Mouse (Mus musculus) natural killer cell, adult 2 months (primary cell): ENCODE data around the gene Napepld.
"Not testable (repeated sequence)": the region's sequence is repeated elsewhere in the genome, so short reads cannot be mapped to it uniquely, and the experiment has no call there.

Source experiments
- DNase-seq, 2 experiments: peaks; one replicate each; pipeline ENCODE4 v3.0.0; 2022; ENCODE audit warnings: low spot score in 2 of 2

Gene Napepld

GRCm38 (mm10) chr5:21667191-21668137 lies 33.7 kb downstream of the Napepld start:
- DNase-seq: no peak

GRCm38 (mm10) chr5:21663081-21663480 lies 38.1 kb downstream of the Napepld start:
- no peak for DNase-seq

GRCm38 (mm10) chr5:21660850-21661249 lies 40.3 kb downstream of the Napepld start:
- no peak for DNase-seq

- DNase-seq: peak; percentile 36 to 51
Measured at GRCm38 (mm10) chr5:21658623-21659395, 42.4 kb downstream of the Napepld start.

- no peak for DNase-seq
Measured at GRCm38 (mm10) chr5:21658038-21658437, 43.2 kb downstream of the Napepld start.

- DNase-seq: no peak
Measured at GRCm38 (mm10) chr5:21656912-21657311, 44.3 kb downstream of the Napepld start.

GRCm38 (mm10) chr5:21651885-21652612 lies 49.1 kb downstream of the Napepld start:
- no peak for DNase-seq

GRCm38 (mm10) chr5:21650736-21651135 lies 50.5 kb downstream of the Napepld start:
- DNase-seq: no peak

- DNase-seq: no peak
Measured at GRCm38 (mm10) chr5:21646133-21646491, 55.1 kb downstream of the Napepld start.

GRCm38 (mm10) chr5:21645439-21646132 lies 55.6 kb downstream of the Napepld start, which contains the start of the genes Fbxl13 and Armc10:
Gene Fbxl13 (minus strand): TSS chr5:21645634.
Gene Armc10 (plus strand): TSS chr5:21645813.
- DNase-seq: peak; percentile 82 to 87

GRCm38 (mm10) chr5:21644891-21645438 lies 56.2 kb downstream of the Napepld start:
- no peak for DNase-seq

- no peak for DNase-seq
Measured at GRCm38 (mm10) chr5:21643606-21644005, 57.6 kb downstream of the Napepld start.

GRCm38 (mm10) chr5:21640961-21641360 lies 60.2 kb downstream of the Napepld start:
- peak in 1 of 2 experiments; percentile 43 for DNase-seq

- DNase-seq: no peak
Measured at GRCm38 (mm10) chr5:21625916-21626315, 75.3 kb downstream of the Napepld start.

GRCm38 (mm10) chr5:21616450-21617009 lies 84.7 kb downstream of the Napepld start:
- no peak for DNase-seq

- not testable (repeated sequence) for DNase-seq
Measured at GRCm38 (mm10) chr5:21614299-21614698, 86.9 kb downstream of the Napepld start.
